ENCODE assay signal across 8 mouse cellular contexts in genomic region chr17:24220435-24221411, GRCm38 (mm10). TPM values are rescaled to one million over a fixed set of nuclear protein-coding genes. Genes with fewer than 3 reads are reported as not detected.
DNase-seq lines count a peak whose midpoint lies in the region; ATAC-seq and TF ChIP-seq lines count a peak whose summit lies in the region.

Gene Tedc2 (minus strand): TSS chr17:24220851.

- H3K4me2 ChIP-seq in heart, embryonic 11.5 days, result peak within 1 kb of the TSS; percentile 95
- peak within 1 kb of the TSS; percentile 87 for H3K4me2 ChIP-seq in kidney, embryonic 16.5 days (replicated peaks; ENCODE audit: low read depth, low read length)

- no peaks in the 10 kb centered on the region for H3K27me3 ChIP-seq in heart, embryonic 11.5 days (ENCODE audit: control insufficient read depth, insufficient read depth, low read length)
- no peaks in the 10 kb centered on the region for H3K27me3 ChIP-seq in kidney, embryonic 16.5 days (ENCODE audit: insufficient read depth, low read length)

- peak; percentile 93 for DNase-seq in CD4-positive helper T cell, adult 2 months (ENCODE audit: low read depth, low spot score)
- peak; percentile 98 for DNase-seq in brain, embryonic 14.5 days (ENCODE audit: low read depth)
- peak; percentile 97 for DNase-seq in liver
- peak; percentile 79 to 89 for DNase-seq in monocyte, adult 2 months (ENCODE audit: low read depth in 1 of 2, low spot score in 2 of 2)
- DNase-seq in spleen, postnatal 14 days (ENCODE audit: low spot score in 2 of 2), result peak; percentile 82 to 83

- peak; percentile 90 for ATAC-seq in erythroblast, adult 5-6 weeks (replicated peaks; ENCODE audit: low FRiP score, poor library complexity, severe bottlenecking)
- peak; percentile 83 for ATAC-seq in heart, embryonic 11.5 days (replicated peaks; ENCODE audit: insufficient number of reproducible peaks, low FRiP score, low TSS enrichment)
- peak; percentile 94 for ATAC-seq in kidney, embryonic 16.5 days (ENCODE audit: low FRiP score, low TSS enrichment)

- H3K4me1 ChIP-seq in heart, embryonic 11.5 days (ENCODE audit: control insufficient read depth, insufficient read depth, low read length), result peaks cover 12% of the 10 kb centered on the region
- H3K4me1 ChIP-seq in kidney, embryonic 16.5 days (ENCODE audit: insufficient read depth, low read length), result peaks cover 8% of the 10 kb centered on the region

- H3K4me3 ChIP-seq in heart, embryonic 11.5 days (ENCODE audit: low read depth, low read length), result peak within 1 kb of the TSS; percentile 87
- peak within 1 kb of the TSS; percentile 75 for H3K4me3 ChIP-seq in kidney, embryonic 16.5 days (ENCODE audit: low read length)

- 2% methylated on average over 41 of the region's 41 CpGs for WGBS in heart, embryonic 11.5 days (ENCODE audit: insufficient replicate concordance)
- 5% methylated on average over 41 of the region's 41 CpGs for WGBS in kidney, embryonic 16.5 days

- H3K9ac ChIP-seq in heart, embryonic 11.5 days (ENCODE audit: low read depth, low read length), result peak within 1 kb of the TSS; percentile 92
- H3K9ac ChIP-seq in kidney, embryonic 16.5 days (replicated peaks; ENCODE audit: low read length), result peak within 1 kb of the TSS; percentile 77

- TF ChIP-seq POLR2A in brain, embryonic 14.5 days (IDR thresholded peaks at IDR 0.05; ENCODE audit: borderline replicate concordance, extremely low read depth, insufficient read depth, insufficient read length, poor library complexity, severe bottlenecking), result peak; percentile 42; the same call in 1 of the 2 replicates

- peaks cover 34% of the 10 kb centered on the region for H3K36me3 ChIP-seq in heart, embryonic 11.5 days (ENCODE audit: control insufficient read depth, insufficient read depth, low read length)
- H3K36me3 ChIP-seq in kidney, embryonic 16.5 days (ENCODE audit: insufficient read depth, low read length), result peaks cover 39% of the 10 kb centered on the region

- no peak for TF ChIP-seq CTCF in brain, embryonic 14.5 days (IDR thresholded peaks at IDR 0.05; ENCODE audit: borderline replicate concordance, extremely low read depth, insufficient read depth, insufficient read length)

- peak within 1 kb of the TSS; percentile 62 for H3K27ac ChIP-seq in heart, embryonic 11.5 days (ENCODE audit: low read depth, low read length)
- peak within 1 kb of the TSS; percentile 8 for H3K27ac ChIP-seq in kidney, embryonic 16.5 days (ENCODE audit: low read length)

- H3K9me3 ChIP-seq in heart, embryonic 11.5 days (replicated peaks; ENCODE audit: control insufficient read depth, low read length), result no peaks in the 10 kb centered on the region
- H3K9me3 ChIP-seq in kidney, embryonic 16.5 days (ENCODE audit: low read length), result no peaks in the 10 kb centered on the region

RNA-seq across cellular contexts. Expression of gene Tedc2, which starts in this region (rescaled TPM):
- polyA plus RNA-seq in brain, embryonic 14.5 days (2012; rRNA removed), result 25.3 and 35.7 TPM in 2 replicates
- total RNA-seq in erythroblast, adult 5-6 weeks (2015; ENCODE audit: low replicate concordance), result 5.6 and 10.9 TPM in 2 replicates
- 6.0 and 6.8 TPM in 2 replicates for total RNA-seq in erythroblast, adult 5-6 weeks (2017; ENCODE audit: low replicate concordance)
- polyA plus RNA-seq in heart, embryonic 11.5 days (2014; fragmentation: Nextera tagmentation; extraction: Ambion mirVana), result 7.0 and 7.6 TPM in 2 replicates
- polyA plus RNA-seq in kidney, embryonic 16.5 days (2015; fragmentation: Nextera tagmentation; extraction: Ambion mirVana), result 12.2 and 13.4 TPM in 2 replicates

Comparison
In these comparisons a context has a peak if more than half of its experiments do, and no peak if none do; other contexts are left out.
1. Peak in every context shown above with its lines: DNase-seq, ATAC-seq, H3K4me3 ChIP-seq and H3K27ac ChIP-seq.